Mouse (Mus musculus) liver, embryonic 14.5 days (tissue): ENCODE measurements around the gene Rbp7.
A peak's percentile ranks its signal among the peaks of the same experiment; 100 is the strongest.

Experiments
- CTCF ChIP-seq: IDR thresholded peaks from 2 replicates; pipeline ENCODE4 v1.5.1; 2016; ENCODE audit warnings: antibody characterized with exemption, low read depth, control low read depth
- EP300 ChIP-seq: IDR thresholded peaks from 2 replicates; pipeline ENCODE4 v1.6.1; 2016; ENCODE audit warnings: antibody characterized with exemption, low read depth

DNA sequence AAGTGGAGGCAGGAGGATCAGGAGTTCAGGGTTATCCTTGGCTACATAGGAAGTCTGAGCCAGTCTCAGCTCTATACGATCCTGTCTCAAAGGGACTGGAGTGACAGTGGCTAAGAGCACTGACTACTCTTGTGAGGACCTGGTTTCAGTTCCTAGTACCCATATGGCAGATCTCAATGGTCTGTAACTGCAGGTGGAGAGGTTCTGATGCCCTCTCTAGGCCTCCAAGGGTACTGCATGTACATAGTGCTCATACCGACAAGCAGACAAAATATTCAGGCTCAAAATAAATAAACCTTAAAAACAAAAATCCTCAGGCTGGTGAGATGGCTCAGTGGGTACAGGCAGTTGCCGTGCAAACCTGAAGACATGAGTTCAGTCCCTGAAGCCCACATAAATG is 36.4 kb upstream of the Rbp7 start:
- TF ChIP-seq CTCF (peak; percentile 42), EP300 (no peak)
